Mouse (Mus musculus) kidney, adult 2 months (tissue): ENCODE data around the gene Pop4.

Source experiments
- CTCF ChIP-seq: fragments of 200-500 bp; conservative IDR thresholded peaks from 2 replicates; pipeline ENCODE4 v1.5.1; 2011; ENCODE audit warnings: low read depth, mild to moderate bottlenecking, control low read depth, low read length, moderate library complexity, mixed read lengths; ENCODE audit not compliant: insufficient read depth, insufficient read length
- POLR2A ChIP-seq: fragments of 200-500 bp; IDR thresholded peaks from one replicate; pipeline ENCODE4 v1.6.1; 2011; ENCODE audit warnings: low read depth, low read length, control low read depth

GRCm38 (mm10) chr7:38320641-38321040 lies 49.4 kb upstream of the Pop4 start:
- no peak for TF ChIP-seq CTCF
- TF ChIP-seq POLR2A, result no peak
